Mouse (Mus musculus) ovary, adult 2 months (tissue): Measurements from ENCODE around the gene Acot12. TPM values are rescaled to one million over a fixed set of nuclear protein-coding genes. Genes with fewer than 3 reads are reported as not detected.

Source experiments
- polyA plus RNA-seq: library from polyadenylated mRNA; depleted of rRNA; stranded (reverse); fragments of >200 nt; gene quantifications from 2 replicates; pipeline ENCODE4 v1.2.3, GENCODE M21; 2012; rRNA removed

Gene Acot12
- 0.14 and 0.46 TPM in 2 replicates for polyA plus RNA-seq

DNA sequence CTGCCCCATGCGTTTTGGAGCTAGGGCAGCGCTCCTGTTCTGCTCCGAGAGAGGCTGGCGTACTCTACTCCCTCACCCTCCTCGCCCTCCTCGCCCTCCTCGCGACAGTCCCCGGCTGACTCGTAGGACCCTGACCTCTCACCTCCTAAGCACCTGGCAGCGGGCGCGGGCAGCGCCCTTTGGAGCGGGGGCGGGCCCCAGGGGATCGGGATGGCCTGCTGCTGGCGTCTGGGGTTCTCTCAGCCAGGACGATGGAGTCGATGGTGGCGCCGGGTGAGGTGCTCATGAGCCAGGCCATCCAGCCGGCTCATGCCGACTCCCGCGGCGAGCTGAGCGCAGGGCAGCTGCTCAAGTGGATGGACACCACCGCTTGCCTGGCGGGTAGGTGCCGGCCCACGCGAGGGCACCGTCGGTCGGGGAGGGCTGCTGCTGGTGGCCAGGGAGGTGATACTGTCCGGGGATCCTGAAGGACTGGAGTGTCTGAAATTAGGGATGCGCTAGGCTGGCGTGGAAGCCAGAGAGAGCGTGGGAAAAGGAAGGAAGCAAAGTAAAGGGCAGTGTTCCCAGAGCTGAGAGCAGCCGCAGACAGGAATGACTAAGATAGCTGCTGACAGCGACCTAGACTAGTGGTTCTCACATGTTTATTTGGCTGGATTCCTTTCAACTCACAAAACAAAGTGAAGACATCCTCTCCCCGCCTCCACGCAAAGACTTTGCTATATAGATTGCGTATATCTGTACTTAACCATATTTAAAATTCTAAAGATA is at the start of gene Acot12:
Gene Acot12, plus strand, starts transcription at position 233 of the 768 bp plus-strand sequence.

GRCm38 (mm10) chr13:91807155-91807839 is 66.0 kb downstream of the Acot12 start, which contains the start of gene Zcchc9:
TSS of gene Zcchc9 (minus strand) at chr13:91807705.

Other genes with a start within 250 kb of the Acot12 start
- 10.2 and 17.1 TPM in 2 replicates for gene Zcchc9, start 66.2 kb downstream of the Acot12 start, polyA plus RNA-seq
- gene Ckmt2, start 135.4 kb downstream of the Acot12 start, polyA plus RNA-seq, result not detected in 2 replicates